Mouse (Mus musculus): ENCODE results near the gene Shisal1. TPM values are rescaled to one million over a fixed set of nuclear protein-coding genes. Genes with fewer than 3 reads are reported as not detected.

The Shisal1 gene
- total and polyA plus RNA-seq, 3 experiments: not detected

- no peak for TF ChIP-seq NRF1 (IDR thresholded peaks at IDR 0.05; ENCODE audit: insufficient read depth, low read depth, low read length, poor library complexity, severe bottlenecking)
- no peak for TF ChIP-seq CHD1 (IDR thresholded peaks at IDR 0.05; ENCODE audit: low read depth, low read length)
- TF ChIP-seq RAD21 (IDR thresholded peaks at IDR 0.05; ENCODE audit: low read depth, low read length): no peak
- no peak for TF ChIP-seq KAT2A (conservative IDR thresholded peaks at IDR 0.05; ENCODE audit: low read depth, low read length)
- no peak for TF ChIP-seq USF2 (IDR thresholded peaks at IDR 0.05; ENCODE audit: borderline replicate concordance in 1 of 2, insufficient read depth in 1 of 2, low read depth in 1 of 2, low read length in 2 of 2)
- TF ChIP-seq MXI1 (IDR thresholded peaks at IDR 0.05; ENCODE audit: low read depth, low read length): no peak
- TF ChIP-seq USF1 (IDR thresholded peaks at IDR 0.05; ENCODE audit: low read depth, low read length): no peak
- TF ChIP-seq CTCF (IDR thresholded peaks at IDR 0.05 in 2 of 3, conservative IDR thresholded peaks at IDR 0.05 in 1 of 3; ENCODE audit: control insufficient read depth in 1 of 3, insufficient read depth in 1 of 3, low read depth in 2 of 3, low read length in 3 of 3, poor library complexity in 1 of 3, severe bottlenecking in 1 of 3): no peak
- TF ChIP-seq NELFE (IDR thresholded peaks at IDR 0.05; ENCODE audit: low read depth, low read length): no peak
- TF ChIP-seq E2F4 (IDR thresholded peaks at IDR 0.05; ENCODE audit: borderline replicate concordance, low read depth, low read length): no peak
- no peak for TF ChIP-seq MAFK (IDR thresholded peaks at IDR 0.05; ENCODE audit: borderline replicate concordance, low read depth, low read length)
- TF ChIP-seq ELF1 (IDR thresholded peaks at IDR 0.05; ENCODE audit: low read depth, low read length): no peak
- no peak for TF ChIP-seq ZC3H11A (IDR thresholded peaks at IDR 0.05; ENCODE audit: low read depth, low read length)
- TF ChIP-seq RCOR1 (IDR thresholded peaks at IDR 0.05; ENCODE audit: low read depth, low read length): no peak
- no peak for DNase-seq (ENCODE audit: low read depth, low spot score)
- peaks cover 2 to 7% of the 10 kb centered on the region in 2 experiments; a peak in 2 of 4 replicates for H3K36me3 ChIP-seq (ENCODE audit: control insufficient read depth in 1 of 2, insufficient read depth in 2 of 2, low read length in 2 of 2)
Observed at GRCm38 (mm10) chr15:84340926-84341325, 106.0 kb downstream of the Shisal1 start.

DNA sequence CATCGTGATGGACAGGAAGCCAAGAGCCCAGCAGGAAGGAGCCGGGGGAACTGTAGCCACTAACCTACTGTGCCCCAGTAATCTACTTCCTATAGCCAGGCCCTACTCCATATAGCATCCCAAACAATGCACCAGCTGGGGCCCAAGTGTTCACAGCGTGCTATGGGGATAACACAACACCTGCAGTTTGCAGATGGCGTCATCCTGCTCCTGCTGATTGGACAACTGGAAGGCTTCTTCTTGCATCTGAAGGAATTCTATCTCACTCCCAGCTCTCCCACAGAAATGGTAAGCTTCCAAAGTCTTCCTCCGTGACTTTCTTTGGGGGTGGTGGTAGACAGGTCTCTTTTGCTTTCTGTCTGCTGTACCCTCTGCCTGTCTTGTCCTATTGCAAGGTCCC is 109.3 kb downstream of the Shisal1 start:
- no peaks in the 10 kb centered on the region for H3K27me3 ChIP-seq (ENCODE audit: control insufficient read depth in 1 of 2, insufficient read depth in 2 of 2, low read length in 2 of 2)
- TF ChIP-seq ZKSCAN1 (IDR thresholded peaks at IDR 0.05; ENCODE audit: low read depth, low read length) (no peak), E2F4 (IDR thresholded peaks at IDR 0.05; ENCODE audit: borderline replicate concordance, low read depth, low read length) (no peak), KAT2A (conservative IDR thresholded peaks at IDR 0.05; ENCODE audit: low read depth, low read length) (no peak), GABPA (IDR thresholded peaks at IDR 0.05; ENCODE audit: low read depth, low read length) (no peak), SIN3A (IDR thresholded peaks at IDR 0.05; ENCODE audit: low read length) (no peak)
- H3K9me3 ChIP-seq (replicated peaks; ENCODE audit: insufficient read depth, low read length): no peaks in the 10 kb centered on the region
- no peak overlapping the region for H3K9ac ChIP-seq (ENCODE audit: control insufficient read depth, low read depth, low read length, poor library complexity, severe bottlenecking)
- no peak overlapping the region for H3K4me3 ChIP-seq (ENCODE audit: control insufficient read depth in 1 of 2, insufficient read depth in 1 of 2, low read depth in 2 of 2, low read length in 2 of 2)
- peaks cover 6 to 19% of the 10 kb centered on the region in 2 experiments for H3K4me1 ChIP-seq (ENCODE audit: control insufficient read depth in 1 of 2, insufficient read depth in 2 of 2, low read length in 2 of 2)
- H3K36me3 ChIP-seq (ENCODE audit: control insufficient read depth in 1 of 2, insufficient read depth in 2 of 2, low read length in 2 of 2): peaks cover 7 to 21% of the 10 kb centered on the region in 2 experiments; a peak in 3 of 4 replicates
- no peak overlapping the region for H3K27ac ChIP-seq (ENCODE audit: control insufficient read depth, low read depth, low read length)
- DNase-seq (ENCODE audit: low read depth, low spot score): no peak
- no peaks in the 10 kb centered on the region for H3K79me2 ChIP-seq (ENCODE audit: control insufficient read depth, insufficient read depth, low read length, poor library complexity)

More at GRCm38 (mm10) chr15:84340926-84341325, 106.0 kb downstream of the Shisal1 start:
- Histone ChIP-seq H3K9me3 (replicated peaks; ENCODE audit: insufficient read depth, low read length) (no peaks in the 10 kb centered on the region), H3K9ac (ENCODE audit: control insufficient read depth, low read depth, low read length, poor library complexity, severe bottlenecking) (no peak overlapping the region), H3K4me3 (ENCODE audit: control insufficient read depth in 1 of 2, insufficient read depth in 1 of 2, low read depth in 2 of 2, low read length in 2 of 2) (no peak overlapping the region), H3K4me1 (ENCODE audit: control insufficient read depth in 1 of 2, insufficient read depth in 2 of 2, low read length in 2 of 2) (peaks cover 6 to 8% of the 10 kb centered on the region in 2 experiments), H3K27me3 (ENCODE audit: control insufficient read depth in 1 of 2, insufficient read depth in 2 of 2, low read length in 2 of 2) (no peaks in the 10 kb centered on the region), H3K27ac (ENCODE audit: control insufficient read depth, low read depth, low read length) (no peak overlapping the region), H3K79me2 (ENCODE audit: control insufficient read depth, insufficient read depth, low read length, poor library complexity) (no peaks in the 10 kb centered on the region)
